Mouse (Mus musculus): ENCODE data around the gene Cers2. TPM values are rescaled to one million over a fixed set of nuclear protein-coding genes. Genes with fewer than 3 reads are reported as not detected.

The Cers2 gene
- total and polyA plus RNA-seq, 3 experiments, result 70.6 to 105 (median 89.8) TPM

GRCm38 (mm10) chr3:95319110-95319509 lies 4.5 kb downstream of the Cers2 start:
- Histone ChIP-seq H3K4me1 (ENCODE audit: control insufficient read depth in 1 of 2, insufficient read depth in 2 of 2) (peaks cover 17 to 35% of the 10 kb centered on the region in 2 experiments), H3K9ac (ENCODE audit: insufficient read depth, low read depth) (no peak overlapping the region), H3K27ac (ENCODE audit: insufficient read depth, low read depth) (0 out of 2 replicates have a peak overlapping the region, but pooled peaks have one; percentile 28), H3K9me3 (replicated peaks; ENCODE audit: low read length) (no peaks in the 10 kb centered on the region), H3K4me3 (replicated peaks in 1 of 3; ENCODE audit: low read depth in 2 of 3, low read length in 2 of 3, poor library complexity in 1 of 3) (no peak overlapping the region), H3K36me3 (replicated peaks in 1 of 2; ENCODE audit: control insufficient read depth in 1 of 2, insufficient read depth in 1 of 2, low read length in 1 of 2) (peaks cover 46 to 65% of the 10 kb centered on the region in 2 experiments), H3K79me2 (replicated peaks; ENCODE audit: control insufficient read depth, extremely low read depth, insufficient read depth, poor library complexity, severe bottlenecking) (peaks cover 46% of the 10 kb centered on the region), H3K4me2 (ENCODE audit: insufficient read depth, low read depth, poor library complexity, severe bottlenecking) (peak overlapping the region; percentile 31; the same call in 1 of the 2 replicates), H3K27me3 (replicated peaks) (no peaks in the 10 kb centered on the region)
- dilution Hi-C loops (cut with MboI; ENCODE audit: extremely low pct_ligation_motif_present, extremely low pct_unique_long_range_greater_than_20kb, low sequenced_read_pairs) (no loop called here), in situ Hi-C loops (cut with MboI; ENCODE audit: low pct_ligation_motif_present, low pct_unique_long_range_greater_than_20kb, low sequenced_read_pairs) (loop anchor here (5.0 kb wide), 1 partner anchor 33 kb away; no protein-coding TSS in a partner anchor)
- TF ChIP-seq NELFE (IDR thresholded peaks at IDR 0.05; ENCODE audit: low read depth, low read length) (no peak), CHD1 (IDR thresholded peaks at IDR 0.05; ENCODE audit: low read depth, low read length) (no peak), BHLHE40 (IDR thresholded peaks at IDR 0.05; ENCODE audit: low read depth, low read length) (no peak), PAX5 (IDR thresholded peaks at IDR 0.05; ENCODE audit: low read length) (no peak), RCOR1 (conservative IDR thresholded peaks at IDR 0.05; ENCODE audit: low read depth, low read length) (no peak), MAX (IDR thresholded peaks at IDR 0.05; ENCODE audit: low read length) (no peak), CTCF (conservative IDR thresholded peaks at IDR 0.05 in 1 of 2, IDR thresholded peaks at IDR 0.05 in 1 of 2; ENCODE audit: low read depth in 2 of 2, low read length in 2 of 2) (no peak), ZNF384 (IDR thresholded peaks at IDR 0.05; ENCODE audit: low read depth, low read length) (no peak), KAT2A (IDR thresholded peaks at IDR 0.05; ENCODE audit: insufficient replicate concordance, low read length) (no peak), EP300 (IDR thresholded peaks at IDR 0.05; ENCODE audit: low read length) (no peak), POLR2A (IDR thresholded peaks at IDR 0.05; ENCODE audit: low read depth, low read length) (no peak), NRF1 (IDR thresholded peaks at IDR 0.05; ENCODE audit: low read depth, low read length) (no peak), USF1 (IDR thresholded peaks at IDR 0.05; ENCODE audit: low read depth, low read length) (no peak), UBTF (IDR thresholded peaks at IDR 0.05; ENCODE audit: low read depth, low read length) (no peak), MXI1 (IDR thresholded peaks at IDR 0.05; ENCODE audit: low read depth, low read length) (no peak)
- DNase-seq (ENCODE audit: extremely low read depth), result peak; percentile 27

- no peak for DNase-seq (ENCODE audit: extremely low read depth)
- Histone ChIP-seq H3K4me2 (ENCODE audit: insufficient read depth, low read depth, poor library complexity, severe bottlenecking) (no peak overlapping the region), H3K9me3 (replicated peaks; ENCODE audit: low read length) (no peaks in the 10 kb centered on the region), H3K79me2 (replicated peaks; ENCODE audit: control insufficient read depth, extremely low read depth, insufficient read depth, poor library complexity, severe bottlenecking) (peaks cover 42% of the 10 kb centered on the region), H3K27me3 (replicated peaks) (no peaks in the 10 kb centered on the region), H3K36me3 (replicated peaks in 1 of 2; ENCODE audit: control insufficient read depth in 1 of 2, insufficient read depth in 1 of 2, low read length in 1 of 2) (peaks cover 54 to 73% of the 10 kb centered on the region in 2 experiments), H3K27ac (ENCODE audit: insufficient read depth, low read depth) (no peak overlapping the region), H3K4me1 (ENCODE audit: control insufficient read depth in 1 of 2, insufficient read depth in 2 of 2) (peaks cover 17 to 35% of the 10 kb centered on the region in 2 experiments), H3K9ac (ENCODE audit: insufficient read depth, low read depth) (no peak overlapping the region), H3K4me3 (replicated peaks in 1 of 3; ENCODE audit: low read depth in 2 of 3, low read length in 2 of 3, poor library complexity in 1 of 3) (no peak overlapping the region)
- in situ Hi-C loops (cut with MboI; ENCODE audit: low pct_ligation_motif_present, low pct_unique_long_range_greater_than_20kb, low sequenced_read_pairs) (loop anchor here (5.0 kb wide), 1 partner anchor 32 kb away; no protein-coding TSS in a partner anchor), dilution Hi-C loops (cut with MboI; ENCODE audit: extremely low pct_ligation_motif_present, extremely low pct_unique_long_range_greater_than_20kb, low sequenced_read_pairs) (no loop called here)
- TF ChIP-seq MAFK (IDR thresholded peaks at IDR 0.05; ENCODE audit: insufficient replicate concordance, low read length) (no peak), POLR2AphosphoS2 (IDR thresholded peaks at IDR 0.05; ENCODE audit: low read depth, low read length) (peak; percentile 50; the same call in 1 of the 2 replicates)
These were observed 5.4 kb downstream of the Cers2 start for GRCm38 (mm10) chr3:95319701-95320625.
